Mouse (Mus musculus) cerebellum, postnatal 4 days (tissue): ENCODE results near the gene Tmco4.
"Not testable (repeated sequence)": the region's sequence is repeated elsewhere in the genome, so short reads cannot be mapped to it uniquely, and the experiment has no call there.

ENCODE experiments used
- DNase-seq, 2 experiments: peaks; one replicate each; pipeline ENCODE4 v3.0.0; 2022; ENCODE audit warnings: low spot score in 2 of 2, mixed read lengths in 1 of 2

The Tmco4 gene

GRCm38 (mm10) chr4:138973719-138974115 is 1.0 kb downstream of the Tmco4 start:
- DNase-seq: no peak

GRCm38 (mm10) chr4:138974540-138974939 is 1.9 kb downstream of the Tmco4 start:
- not testable (repeated sequence) for DNase-seq

- no peak for DNase-seq
These were observed 2.5 kb downstream of the Tmco4 start for GRCm38 (mm10) chr4:138975194-138975593.

GRCm38 (mm10) chr4:138976046-138976445 is 3.4 kb downstream of the Tmco4 start:
- no peak for DNase-seq

- no peak for DNase-seq
These were observed 7.3 kb downstream of the Tmco4 start for GRCm38 (mm10) chr4:138980021-138980420.

GRCm38 (mm10) chr4:138980771-138981420 is 8.2 kb downstream of the Tmco4 start:
- DNase-seq: no peak

- DNase-seq: no peak
These were observed 10.7 kb downstream of the Tmco4 start for GRCm38 (mm10) chr4:138983422-138983821.

- DNase-seq: no peak
These were observed 12.1 kb downstream of the Tmco4 start for GRCm38 (mm10) chr4:138984744-138985143.

GRCm38 (mm10) chr4:138986280-138986679 is 13.6 kb downstream of the Tmco4 start:
- DNase-seq: no peak

- no peak for DNase-seq
These were observed 21.7 kb downstream of the Tmco4 start for GRCm38 (mm10) chr4:138994389-138994788.

GRCm38 (mm10) chr4:138996410-138996809 is 23.7 kb downstream of the Tmco4 start:
- DNase-seq: no peak

- no peak for DNase-seq
These were observed 24.4 kb downstream of the Tmco4 start for GRCm38 (mm10) chr4:138997121-138997520.

GRCm38 (mm10) chr4:138998611-138999010 is 25.9 kb downstream of the Tmco4 start:
- DNase-seq: no peak

GRCm38 (mm10) chr4:139001026-139001425 is 28.3 kb downstream of the Tmco4 start:
- no peak for DNase-seq

- DNase-seq: peak in 1 of 2 experiments; percentile 10
These were observed 28.7 kb downstream of the Tmco4 start for GRCm38 (mm10) chr4:139001433-139001832.

GRCm38 (mm10) chr4:139004067-139004466 is 31.4 kb downstream of the Tmco4 start:
- no peak for DNase-seq

- DNase-seq: no peak
These were observed 32.5 kb downstream of the Tmco4 start for GRCm38 (mm10) chr4:139005214-139005613.

- DNase-seq: no peak
These were observed 34.7 kb downstream of the Tmco4 start for GRCm38 (mm10) chr4:139007353-139007752.

- DNase-seq: no peak
These were observed 35.4 kb downstream of the Tmco4 start for GRCm38 (mm10) chr4:139007981-139008536.

- no peak for DNase-seq
These were observed 38.6 kb downstream of the Tmco4 start for GRCm38 (mm10) chr4:139011201-139011702.

GRCm38 (mm10) chr4:139013281-139013680 is 40.6 kb downstream of the Tmco4 start:
- no peak for DNase-seq

GRCm38 (mm10) chr4:139014793-139015192 is 42.1 kb downstream of the Tmco4 start:
- DNase-seq: no peak

GRCm38 (mm10) chr4:139018388-139018787 is 45.7 kb downstream of the Tmco4 start:
- DNase-seq: no peak
